Mouse (Mus musculus) cerebellum, adult 2 months (tissue): Measurements from ENCODE around the gene Pnpla5.

Experiments
- CTCF ChIP-seq: fragments of 200-500 bp; IDR thresholded peaks from 2 replicates; pipeline ENCODE4 v1.5.1; 2011; ENCODE audit warnings: low read depth, mild to moderate bottlenecking, control low read depth, low read length, moderate library complexity, borderline replicate concordance; ENCODE audit not compliant: insufficient read depth
- POLR2A ChIP-seq: fragments of 200-500 bp; IDR thresholded peaks from 2 replicates; pipeline ENCODE4 v1.6.1; 2011; ENCODE audit warnings: low read length, control low read depth, borderline replicate concordance; ENCODE audit not compliant: insufficient read depth

GRCm38 (mm10) chr15:84078667-84079066 lies 44.3 kb downstream of the Pnpla5 start:
- TF ChIP-seq CTCF (no peak), POLR2A (no peak)
